Mouse (Mus musculus) intestine, embryonic 15.5 days (tissue): ENCODE measurements around the gene Cmtm6. TPM values are rescaled to one million over a fixed set of nuclear protein-coding genes. Genes with fewer than 3 reads are reported as not detected.

Experiments used
- ATAC-seq: fragments of 200-750 bp; cut with Nextera tagmentation; 2 replicates; pipeline ENCODE4 v1.8.0; 2017; ENCODE audit warnings: moderate TSS enrichment, moderate library complexity
- H3K27ac ChIP-seq: fragments of 300-500 bp; sonication (generic); 2 replicates; pipeline ENCODE4 v1.5.1; 2015; ENCODE audit warnings: mild to moderate bottlenecking, inconsistent platforms
- H3K27me3 ChIP-seq: fragments of 300-500 bp; sonication (generic); replicated peaks from 2 replicates; pipeline ENCODE4 v1.6.1; 2015; ENCODE audit warnings: inconsistent platforms
- H3K36me3 ChIP-seq: fragments of 300-500 bp; sonication (generic); 2 replicates; pipeline ENCODE4 v1.6.1; 2015; ENCODE audit warnings: inconsistent platforms
- H3K4me1 ChIP-seq: fragments of 300-500 bp; sonication (generic); replicated peaks from 2 replicates; pipeline ENCODE4 v1.6.1; 2015; ENCODE audit warnings: inconsistent platforms
- H3K4me2 ChIP-seq: fragments of 300-500 bp; sonication (generic); replicated peaks from 2 replicates; pipeline ENCODE4 v1.6.1; 2015; ENCODE audit warnings: mild to moderate bottlenecking, inconsistent platforms
- H3K4me3 ChIP-seq: fragments of 300-500 bp; sonication (generic); replicated peaks from 2 replicates; pipeline ENCODE4 v1.5.1; 2015; ENCODE audit warnings: inconsistent platforms
- H3K9ac ChIP-seq: fragments of 300-500 bp; sonication (generic); 2 replicates; pipeline ENCODE4 v1.6.1; 2015; ENCODE audit warnings: inconsistent platforms
- H3K9me3 ChIP-seq: fragments of 300-500 bp; sonication (generic); 2 replicates; pipeline ENCODE4 v1.6.1; 2016; ENCODE audit warnings: inconsistent platforms
- WGBS: fragments of 180-500 bp; shearing (Covaris S2); methylation state at CpG from one replicate; pipeline ENCODE4 v1.1.7; 2015; 5-methylcytosine and 5-hydroxymethylcytosine counted together
- polyA plus RNA-seq: library from polyadenylated mRNA; unstranded; fragments of >200 nt; fragmentation: Nextera tagmentation; extraction: Ambion mirVana; gene quantifications from 2 replicates; pipeline ENCODE4 v1.2.1, GENCODE M21; 2015

Gene Cmtm6
- polyA plus RNA-seq, 1 experiment from 2014 or later = 77.7 TPM

DNA sequence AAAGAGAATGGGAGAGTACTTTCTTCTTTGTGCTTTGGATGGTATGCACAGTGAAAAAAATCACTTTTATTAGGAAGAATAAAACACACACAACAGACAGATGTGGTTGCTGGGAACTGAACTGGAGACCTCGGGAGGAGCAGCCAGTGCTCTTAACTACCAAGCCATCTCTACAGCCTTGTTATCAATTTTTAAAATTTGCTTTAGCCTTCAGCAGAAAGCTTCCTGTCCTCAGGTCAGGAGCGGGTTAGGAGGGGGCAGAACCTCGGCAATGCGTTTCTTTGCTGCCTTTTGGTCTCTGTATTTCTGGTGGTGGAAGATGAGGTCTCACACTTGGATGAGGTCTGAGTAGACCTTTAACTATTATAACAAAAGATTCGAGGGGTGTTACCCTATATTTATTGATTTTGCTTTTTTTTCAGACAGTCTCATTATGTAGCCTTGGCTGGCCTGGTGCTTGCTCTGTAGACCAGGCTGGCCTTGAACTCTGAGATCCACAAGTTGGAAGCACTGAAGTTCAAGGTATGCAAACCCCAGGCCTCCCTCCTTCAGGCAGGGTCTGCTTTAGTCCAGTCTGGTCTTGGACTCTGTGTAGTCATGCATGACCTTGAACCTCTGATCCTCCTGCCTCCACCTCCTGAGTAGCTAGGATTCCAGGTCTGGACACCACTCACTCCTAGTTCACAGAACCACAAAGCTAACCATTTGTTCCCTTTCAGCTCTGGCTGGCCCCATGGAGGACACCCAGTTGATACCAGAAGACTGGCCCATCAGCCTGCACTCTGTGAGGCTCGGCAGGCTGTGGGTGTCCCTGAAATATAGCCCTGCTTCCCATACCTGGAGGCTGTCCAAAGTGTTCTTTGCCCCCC is 46.5 kb downstream of the Cmtm6 start:
- Histone ChIP-seq H3K27me3 (no peaks in the 10 kb centered on the region), H3K36me3 (no peaks in the 10 kb centered on the region), H3K4me1 (peaks cover 20% of the 10 kb centered on the region), H3K4me2 (no peak overlapping the region), H3K27ac (no peak overlapping the region), H3K4me3 (no peak overlapping the region), H3K9me3 (no peaks in the 10 kb centered on the region), H3K9ac (no peak overlapping the region)
- no peak for ATAC-seq
- 63% methylated on average over 6 of the region's 6 CpGs for WGBS

DNA sequence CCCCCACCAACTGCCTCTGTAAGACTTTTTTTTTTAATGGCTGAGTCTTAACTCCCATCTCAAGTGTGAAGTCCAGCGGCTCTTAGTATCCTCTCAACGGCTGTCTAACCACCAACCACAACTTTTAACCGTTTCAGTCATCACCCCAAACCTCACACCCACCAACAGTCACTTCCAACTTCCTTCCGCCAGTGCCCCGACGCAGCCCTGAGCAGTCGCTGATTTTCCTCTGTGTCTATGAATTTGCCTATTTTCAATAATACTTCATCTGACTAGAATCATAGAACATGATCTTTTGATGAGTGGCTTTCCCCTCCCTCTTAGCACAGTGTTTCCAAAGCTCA is 47.1 kb downstream of the Cmtm6 start:
- Histone ChIP-seq H3K9me3 (no peaks in the 10 kb centered on the region), H3K9ac (no peak overlapping the region), H3K4me1 (peaks cover 20% of the 10 kb centered on the region), H3K4me2 (no peak overlapping the region), H3K27me3 (no peaks in the 10 kb centered on the region), H3K27ac (no peak overlapping the region), H3K4me3 (no peak overlapping the region), H3K36me3 (no peaks in the 10 kb centered on the region)
- 79% methylated on average over 7 of the region's 7 CpGs for WGBS
- ATAC-seq = no peak

DNA sequence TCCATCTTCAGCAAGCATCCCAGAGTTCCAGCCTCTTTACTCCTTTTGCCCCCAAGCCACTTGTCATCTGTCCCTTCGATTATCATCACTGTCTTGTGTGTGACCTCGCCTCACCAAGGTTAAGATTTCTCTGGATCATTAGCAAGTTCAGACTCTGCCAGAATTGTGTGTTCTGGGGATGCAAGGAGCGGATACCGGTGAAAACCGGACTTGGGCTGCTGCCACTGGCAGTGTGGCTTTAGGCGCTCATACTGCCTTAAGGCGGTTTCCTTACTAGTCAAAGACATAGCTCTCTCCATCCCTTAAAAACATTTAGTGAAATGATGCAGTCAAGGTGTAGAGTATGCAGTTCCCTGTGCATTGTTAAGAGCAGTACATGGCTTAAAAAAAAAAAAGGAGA is 48.0 kb downstream of the Cmtm6 start:
- Histone ChIP-seq H3K9me3 (no peaks in the 10 kb centered on the region), H3K4me3 (no peak overlapping the region), H3K27me3 (no peaks in the 10 kb centered on the region), H3K4me2 (no peak overlapping the region), H3K36me3 (no peaks in the 10 kb centered on the region), H3K27ac (no peak overlapping the region), H3K9ac (no peak overlapping the region), H3K4me1 (peaks cover 20% of the 10 kb centered on the region)
- no peak for ATAC-seq
- WGBS = 90% methylated on average over 7 of the region's 7 CpGs

DNA sequence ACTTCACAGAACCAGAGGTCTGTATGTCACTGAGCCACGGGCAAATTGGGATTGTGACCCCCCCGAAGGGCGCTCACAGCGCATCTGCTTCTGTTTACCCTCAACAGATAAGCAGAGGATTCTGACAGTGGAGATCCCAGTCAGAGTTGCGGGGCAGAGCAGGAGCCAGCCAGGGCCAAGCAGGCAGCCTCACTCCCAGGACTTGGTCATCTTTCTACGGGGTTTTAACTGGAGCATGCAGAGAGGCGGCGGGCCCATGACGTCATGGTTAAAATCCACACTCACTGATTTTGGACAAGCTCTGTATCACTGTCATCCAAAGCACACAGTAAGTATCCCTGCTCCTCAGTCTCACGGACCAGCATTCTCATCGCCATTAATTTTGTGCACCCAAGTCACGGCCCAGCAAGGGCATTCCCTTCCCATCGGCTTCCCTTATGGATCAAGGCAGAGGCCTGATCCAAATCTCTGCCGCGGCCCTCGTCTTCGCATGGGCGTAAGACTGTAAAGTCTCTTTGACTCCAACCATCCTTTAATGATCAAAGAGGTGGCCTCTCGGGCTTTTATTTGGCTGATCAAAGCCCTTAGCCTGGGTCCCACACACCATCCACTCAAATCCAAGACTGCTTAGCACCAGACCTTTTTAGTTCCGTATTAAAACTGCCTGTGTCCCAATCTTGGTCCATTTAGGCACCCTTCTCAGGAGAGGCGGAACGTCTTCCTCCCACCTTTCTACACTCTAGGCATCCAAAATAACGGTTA is 49.2 kb downstream of the Cmtm6 start:
- ATAC-seq = no peak
- no peaks in the 10 kb centered on the region for H3K27me3 ChIP-seq
- H3K4me1 ChIP-seq = peaks cover 14% of the 10 kb centered on the region
- peak overlapping the region; percentile 62 for H3K4me3 ChIP-seq
- H3K4me2 ChIP-seq = peak overlapping the region; percentile 95
- WGBS = 37% methylated on average over 23 of the region's 23 CpGs
- H3K9me3 ChIP-seq = no peaks in the 10 kb centered on the region
- H3K27ac ChIP-seq = 0 out of 2 replicates have a peak overlapping the region, but pooled peaks have one; percentile 6
- peak overlapping the region; percentile 80 for H3K9ac ChIP-seq
- H3K36me3 ChIP-seq = no peaks in the 10 kb centered on the region

DNA sequence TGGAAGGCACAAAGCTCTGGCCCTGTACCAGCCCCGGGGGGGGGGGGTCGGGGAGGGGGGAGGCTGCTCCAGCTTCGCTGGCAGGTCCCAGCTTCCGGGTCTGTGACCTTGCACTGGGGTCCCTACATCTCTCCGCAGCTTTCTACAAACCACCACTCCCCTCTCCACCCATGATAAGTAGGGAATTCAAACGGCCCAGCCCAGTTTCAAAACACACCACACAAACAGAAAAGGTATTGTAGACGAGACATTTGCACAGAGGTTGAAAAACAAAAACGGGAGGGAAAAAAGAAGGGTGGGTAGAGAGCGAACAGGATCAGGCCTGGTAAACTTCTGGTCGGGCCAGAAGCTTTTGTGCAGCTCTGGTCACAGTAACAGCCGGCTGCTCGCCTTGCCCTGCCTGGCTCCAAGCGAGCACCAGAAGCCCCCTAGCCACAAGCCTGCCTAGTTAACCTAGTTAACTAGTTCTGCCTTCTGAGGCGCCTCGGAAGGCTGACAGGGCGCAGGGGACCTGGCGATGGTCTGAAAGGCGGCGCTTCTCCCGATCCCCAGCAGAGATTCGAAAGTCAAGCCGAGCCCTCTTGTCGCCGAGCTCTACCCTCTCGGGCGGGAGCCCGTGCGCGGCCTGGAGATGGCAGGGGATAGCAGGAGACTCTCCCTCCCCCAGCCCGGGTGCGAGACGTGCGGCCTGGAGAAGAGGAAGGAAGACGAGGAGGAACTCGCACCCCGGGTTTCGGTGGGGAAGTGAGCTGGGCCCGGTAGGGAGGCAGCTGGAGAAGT is 50.0 kb downstream of the Cmtm6 start:
- H3K36me3 ChIP-seq = no peaks in the 10 kb centered on the region
- peak overlapping the region; percentile 83 for H3K27ac ChIP-seq
- H3K4me2 ChIP-seq = peak overlapping the region; percentile 95
- peak overlapping the region; percentile 62 for H3K4me3 ChIP-seq
- ATAC-seq = peak; percentile 63
- WGBS = 2% methylated on average over 38 of the region's 38 CpGs
- peaks cover 16% of the 10 kb centered on the region for H3K4me1 ChIP-seq
- no peaks in the 10 kb centered on the region for H3K27me3 ChIP-seq
- H3K9me3 ChIP-seq = no peaks in the 10 kb centered on the region
- peak overlapping the region; percentile 80 for H3K9ac ChIP-seq

DNA sequence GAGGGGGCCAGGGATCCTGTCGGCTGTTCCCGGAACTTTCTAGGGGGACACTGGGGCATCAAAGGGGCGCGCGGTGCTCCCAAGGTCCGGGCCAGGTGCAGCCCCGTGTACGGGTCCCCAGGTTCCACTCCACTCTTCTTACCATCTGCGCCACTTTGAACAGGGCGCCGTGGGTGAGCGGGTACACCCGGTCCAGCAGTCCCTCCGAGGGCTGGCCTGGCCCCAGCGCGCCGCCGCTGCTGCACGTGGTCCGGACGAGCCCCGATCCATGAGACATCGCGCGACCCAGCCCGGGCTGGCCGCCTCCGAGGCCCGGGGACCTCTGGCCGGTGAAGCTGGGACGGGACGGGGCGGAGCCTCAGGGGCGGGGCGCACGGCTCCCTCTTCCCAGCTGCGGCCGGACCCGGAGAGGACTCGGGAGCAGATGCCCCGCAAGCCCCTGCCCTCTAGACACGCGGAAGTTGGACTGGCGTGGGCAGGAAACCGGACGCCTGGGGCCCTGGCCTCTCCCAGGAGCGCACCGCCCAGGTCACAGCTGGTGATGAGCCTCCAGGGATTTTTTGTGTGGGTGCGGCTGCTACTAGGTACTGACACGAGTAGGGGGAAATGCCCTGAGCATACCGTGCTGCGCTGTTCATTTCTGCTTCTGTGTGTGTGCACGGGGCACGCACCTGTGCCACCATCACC is 50.8 kb downstream of the Cmtm6 start, which contains the start of gene Cmtm7:
Gene Cmtm7 (minus strand): TSS at position 331 of the 687 bp plus-strand sequence.
- no peaks in the 10 kb centered on the region for H3K36me3 ChIP-seq
- WGBS = 1% methylated on average over 54 of the region's 54 CpGs
- H3K4me3 ChIP-seq = peak within 1 kb of the TSS; percentile 62
- H3K9ac ChIP-seq = peak within 1 kb of the TSS; percentile 80
- no peaks in the 10 kb centered on the region for H3K9me3 ChIP-seq
- ATAC-seq = peak; percentile 94
- peak within 1 kb of the TSS; percentile 95 for H3K4me2 ChIP-seq
- peak within 1 kb of the TSS; percentile 83 for H3K27ac ChIP-seq
- H3K4me1 ChIP-seq = peaks cover 11% of the 10 kb centered on the region
- no peaks in the 10 kb centered on the region for H3K27me3 ChIP-seq

DNA sequence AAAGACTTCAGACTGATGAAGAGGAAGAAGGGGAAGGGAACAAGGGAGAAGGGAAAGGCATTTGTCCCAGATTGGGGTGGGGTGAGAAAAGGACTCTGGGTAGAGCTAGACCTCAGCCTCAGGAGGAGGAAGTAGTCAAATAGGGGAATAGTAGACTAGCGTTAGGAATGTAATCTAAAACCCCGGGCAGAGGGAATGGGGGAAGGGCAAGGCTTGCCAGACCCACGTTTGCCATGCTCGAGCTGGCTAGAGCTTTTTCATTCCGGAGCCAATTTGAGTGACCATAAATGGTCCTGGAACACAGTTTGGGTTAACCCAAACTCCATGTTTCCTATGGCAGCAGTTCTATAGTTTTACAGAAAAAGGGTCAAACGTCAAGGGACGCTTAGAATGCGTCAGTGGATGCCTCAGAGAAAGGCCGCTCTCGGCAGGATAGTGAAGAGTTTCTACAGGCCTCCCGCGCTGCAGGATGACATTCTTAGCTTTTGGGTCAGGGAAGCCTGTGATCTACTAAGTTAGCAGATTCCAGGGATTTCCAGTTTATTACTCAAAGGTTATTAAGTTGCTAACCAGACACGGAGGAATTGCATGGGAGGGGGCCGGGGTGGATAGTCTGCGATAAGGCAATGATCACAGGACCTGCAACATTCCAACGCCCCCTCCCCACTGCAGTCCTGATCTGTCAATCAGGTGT is 54.7 kb downstream of the Cmtm6 start:
- no peaks in the 10 kb centered on the region for H3K27me3 ChIP-seq
- H3K9me3 ChIP-seq = no peaks in the 10 kb centered on the region
- H3K4me1 ChIP-seq = peaks cover 6% of the 10 kb centered on the region; the same call in 1 of the 2 replicates
- H3K4me2 ChIP-seq = 0 out of 2 replicates have a peak overlapping the region, but pooled peaks have one; percentile 4
- H3K4me3 ChIP-seq = no peak overlapping the region
- no peaks in the 10 kb centered on the region for H3K36me3 ChIP-seq
- 15% methylated on average over 16 of the region's 16 CpGs for WGBS
- H3K9ac ChIP-seq = no peak overlapping the region
- H3K27ac ChIP-seq = no peak overlapping the region
- ATAC-seq = no peak

DNA sequence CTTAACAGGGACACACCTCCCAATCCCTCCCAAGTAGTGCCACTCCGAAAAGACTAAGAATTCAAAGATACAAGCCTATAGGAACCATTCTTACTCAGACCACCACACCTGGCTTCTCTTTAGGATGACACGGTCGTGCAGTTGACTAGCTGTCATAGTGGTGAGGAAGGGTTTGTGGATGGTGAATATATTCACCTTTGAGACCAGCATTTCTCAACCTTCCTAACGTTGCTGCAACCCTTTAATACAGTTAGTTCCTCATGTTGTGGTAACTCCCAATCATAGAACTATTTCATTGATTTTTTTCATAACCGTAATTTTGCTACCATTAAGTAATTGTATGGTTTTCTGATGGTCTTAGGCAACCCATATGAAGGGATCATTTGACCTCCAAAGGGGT is 56.2 kb downstream of the Cmtm6 start:
- Histone ChIP-seq H3K27ac (no peak overlapping the region; the same call in 1 of the 2 replicates), H3K36me3 (no peaks in the 10 kb centered on the region), H3K4me1 (peaks cover 4% of the 10 kb centered on the region; the same call in 1 of the 2 replicates), H3K4me2 (no peak overlapping the region), H3K9ac (no peak overlapping the region), H3K4me3 (no peak overlapping the region), H3K9me3 (no peaks in the 10 kb centered on the region), H3K27me3 (no peaks in the 10 kb centered on the region)
- 93% methylated on average over 5 of the region's 5 CpGs for WGBS
- no peak for ATAC-seq

DNA sequence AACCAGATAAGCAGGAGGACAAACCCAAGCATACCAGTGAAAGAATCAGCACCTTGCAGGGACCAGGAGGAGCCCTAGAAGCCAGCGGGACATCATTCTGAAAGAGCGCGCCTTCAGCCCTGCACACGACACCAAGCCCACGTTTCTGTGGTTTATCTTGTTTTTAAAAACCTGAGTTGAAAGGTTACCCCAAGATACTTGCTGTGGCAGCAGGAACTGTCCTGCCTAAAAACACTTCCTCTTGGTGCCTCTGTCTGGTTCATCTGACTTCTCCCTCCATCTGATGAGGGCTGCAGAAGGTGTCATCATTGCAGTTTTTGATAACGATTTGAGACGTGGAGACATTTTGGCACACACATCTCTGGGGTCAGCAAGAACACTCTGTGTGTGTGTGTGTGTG is 56.8 kb downstream of the Cmtm6 start:
- H3K4me3 ChIP-seq = no peak overlapping the region
- no peaks in the 10 kb centered on the region for H3K9me3 ChIP-seq
- H3K27ac ChIP-seq = no peak overlapping the region; the same call in 1 of the 2 replicates
- H3K9ac ChIP-seq = no peak overlapping the region
- H3K4me2 ChIP-seq = no peak overlapping the region
- peaks cover 4% of the 10 kb centered on the region; the same call in 1 of the 2 replicates for H3K4me1 ChIP-seq
- 89% methylated on average over 7 of the region's 7 CpGs for WGBS
- no peaks in the 10 kb centered on the region for H3K27me3 ChIP-seq
- ATAC-seq = no peak
- no peaks in the 10 kb centered on the region for H3K36me3 ChIP-seq

DNA sequence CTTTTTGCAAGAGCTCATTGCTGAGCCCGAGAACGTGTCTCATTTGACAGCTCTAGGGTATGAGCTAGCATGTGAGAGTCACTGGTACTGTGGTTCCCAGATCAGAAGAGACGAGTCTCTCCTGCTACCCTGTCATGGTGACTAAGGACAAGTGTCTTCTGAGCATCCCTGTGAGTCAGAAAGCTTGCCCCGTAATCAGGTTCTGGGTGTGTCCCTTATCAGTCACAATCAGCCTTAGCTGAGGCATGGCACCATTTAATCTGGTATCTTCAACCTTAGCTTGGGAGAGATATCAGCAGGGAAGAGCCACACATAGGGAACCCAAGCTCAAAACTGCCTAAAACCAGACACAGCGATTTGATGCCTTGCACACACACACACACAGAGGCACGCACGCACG is 57.8 kb downstream of the Cmtm6 start:
- no peak for ATAC-seq

DNA sequence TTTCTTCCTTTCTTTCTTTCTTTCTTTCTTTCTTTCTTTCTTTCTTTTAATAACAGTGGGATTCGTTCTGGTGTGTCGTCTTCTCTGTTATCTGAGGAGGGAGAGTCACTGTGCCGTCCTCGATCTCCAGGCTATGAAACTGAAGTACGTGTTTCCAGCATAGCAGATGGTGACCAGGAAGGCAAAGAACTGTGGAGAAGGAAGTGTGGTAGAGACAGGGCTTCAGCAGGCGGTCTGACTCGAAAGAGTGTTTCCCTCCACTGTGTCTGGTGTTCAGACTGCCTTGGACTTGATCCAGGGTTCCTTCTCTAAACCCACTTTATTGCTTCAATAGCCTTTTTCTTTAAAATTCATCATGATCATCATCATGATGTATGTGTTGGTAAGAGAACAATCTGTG is 58.6 kb downstream of the Cmtm6 start:
- no peak overlapping the region for H3K27ac ChIP-seq
- peaks cover 4% of the 10 kb centered on the region; the same call in 1 of the 2 replicates for H3K4me1 ChIP-seq
- H3K9me3 ChIP-seq = no peaks in the 10 kb centered on the region
- H3K4me3 ChIP-seq = no peak overlapping the region
- H3K27me3 ChIP-seq = no peaks in the 10 kb centered on the region
- H3K4me2 ChIP-seq = no peak overlapping the region
- H3K9ac ChIP-seq = no peak overlapping the region
- H3K36me3 ChIP-seq = no peaks in the 10 kb centered on the region
- ATAC-seq = no peak
- WGBS = 63% methylated on average over 7 of the region's 7 CpGs

More for the DNA sequence above, 57.8 kb downstream of the Cmtm6 start:
- WGBS = 87% methylated on average over 8 of the region's 8 CpGs
- H3K4me1 ChIP-seq = peaks cover 4% of the 10 kb centered on the region; the same call in 1 of the 2 replicates
- no peak overlapping the region for H3K27ac ChIP-seq
- H3K9me3 ChIP-seq = no peaks in the 10 kb centered on the region
- H3K36me3 ChIP-seq = no peaks in the 10 kb centered on the region
- no peak overlapping the region for H3K9ac ChIP-seq
- H3K4me3 ChIP-seq = no peak overlapping the region
- no peak overlapping the region for H3K4me2 ChIP-seq
- H3K27me3 ChIP-seq = no peaks in the 10 kb centered on the region
